Mouse (Mus musculus) cerebellum, adult 2 months (tissue): ENCODE data around the gene Cyp20a1. TPM values are rescaled to one million over a fixed set of nuclear protein-coding genes. Genes with fewer than 3 reads are reported as not detected.
A peak's percentile ranks its signal among the peaks of the same experiment; 100 is the strongest.

Experiments used
- DNase-seq, 2 experiments: peaks; one replicate each; pipeline ENCODE4 v3.0.0; 2021
- H3K27ac ChIP-seq: fragments of 200-500 bp; 2 replicates; pipeline ENCODE4 v1.5.1; 2012; ENCODE audit warnings: low read length, control low read depth, inconsistent platforms; ENCODE audit not compliant: insufficient read depth
- H3K27me3 ChIP-seq: fragments of 200-500 bp; 2 replicates; pipeline ENCODE4 v1.6.1; 2012; ENCODE audit warnings: inconsistent platforms, mild to moderate bottlenecking, low read length, moderate library complexity; ENCODE audit not compliant: control insufficient read depth, insufficient read depth
- H3K4me1 ChIP-seq: fragments of 200-500 bp; 2 replicates; pipeline ENCODE4 v1.6.1; 2011; ENCODE audit warnings: low read length; ENCODE audit not compliant: control insufficient read depth, insufficient read depth
- H3K4me3 ChIP-seq: fragments of 200-500 bp; replicated peaks from 2 replicates; pipeline ENCODE3; 2011; ENCODE audit warnings: mild to moderate bottlenecking, low read depth, low read length, control low read depth; ENCODE audit not compliant: insufficient read depth
- CTCF ChIP-seq: fragments of 200-500 bp; IDR thresholded peaks from 2 replicates; pipeline ENCODE4 v1.5.1; 2011; ENCODE audit warnings: low read depth, mild to moderate bottlenecking, control low read depth, low read length, moderate library complexity, borderline replicate concordance; ENCODE audit not compliant: insufficient read depth
- POLR2A ChIP-seq: fragments of 200-500 bp; IDR thresholded peaks from 2 replicates; pipeline ENCODE4 v1.6.1; 2011; ENCODE audit warnings: low read length, control low read depth, borderline replicate concordance; ENCODE audit not compliant: insufficient read depth
- WGBS: fragments of 180-500 bp; shearing (Covaris S2); methylation state at CpG from one replicate; pipeline ENCODE4 v1.1.7; 2018; 5-methylcytosine and 5-hydroxymethylcytosine counted together
- polyA plus RNA-seq: library from polyadenylated mRNA; depleted of rRNA; stranded (reverse); fragments of >200 nt; gene quantifications from 2 replicates; pipeline ENCODE4 v1.2.3, GENCODE M21; 2012; rRNA removed

Gene Cyp20a1
- 15.9 and 17.3 TPM in 2 replicates for polyA plus RNA-seq

DNA sequence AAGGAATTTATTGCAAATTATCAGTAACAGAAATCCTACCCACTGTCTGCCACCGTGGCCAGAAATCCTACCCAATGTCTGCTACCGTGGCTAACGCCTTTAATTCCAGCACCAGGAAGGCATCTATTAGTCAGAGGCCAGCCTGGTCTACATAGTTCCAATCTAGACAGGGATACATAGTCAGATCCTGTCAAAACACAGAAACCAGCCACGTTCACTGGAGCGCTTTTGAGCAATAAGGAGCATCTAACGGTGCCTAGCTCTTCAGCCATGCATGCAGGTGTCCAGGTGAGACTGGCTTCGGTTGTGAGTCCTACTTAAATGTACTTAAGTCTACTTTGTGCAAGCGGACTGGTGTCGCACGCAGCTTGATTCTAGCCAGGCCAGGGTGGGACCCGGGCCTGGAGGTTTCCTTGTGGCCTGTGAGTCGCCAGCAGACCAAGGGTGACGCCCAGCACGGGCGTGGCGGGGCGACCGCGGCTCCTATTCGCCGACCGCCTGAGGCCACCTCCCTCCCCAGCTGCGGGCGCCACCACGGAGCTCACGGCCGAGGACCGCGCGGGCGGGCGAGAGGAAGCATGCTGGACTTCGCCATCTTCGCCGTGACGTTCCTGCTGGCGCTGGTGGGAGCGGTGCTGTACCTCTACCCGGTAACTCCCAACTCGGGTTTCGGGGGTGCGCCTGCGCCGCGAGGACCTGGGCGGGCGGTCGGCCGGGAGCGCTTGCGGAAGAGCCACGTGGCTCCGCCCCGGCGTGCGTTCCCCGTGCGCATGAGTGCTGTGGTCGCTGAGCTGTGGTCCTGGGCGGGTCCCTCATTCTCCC is at the start of gene Cyp20a1:
TSS of gene Cyp20a1 (plus strand) at position 516 of the 822 bp plus-strand sequence.
- peak; percentile 93 to 95 for DNase-seq
- Histone ChIP-seq H3K27me3 (no peaks in the 10 kb centered on the region), H3K4me3 (peak within 1 kb of the TSS; percentile 82), H3K4me1 (no peaks in the 10 kb centered on the region), H3K27ac (peak within 1 kb of the TSS; percentile 44)
- WGBS: 2% methylated on average over 60 of the region's 60 CpGs
- TF ChIP-seq POLR2A (peak; percentile 61; the same call in 1 of the 2 replicates), CTCF (no peak)

DNA sequence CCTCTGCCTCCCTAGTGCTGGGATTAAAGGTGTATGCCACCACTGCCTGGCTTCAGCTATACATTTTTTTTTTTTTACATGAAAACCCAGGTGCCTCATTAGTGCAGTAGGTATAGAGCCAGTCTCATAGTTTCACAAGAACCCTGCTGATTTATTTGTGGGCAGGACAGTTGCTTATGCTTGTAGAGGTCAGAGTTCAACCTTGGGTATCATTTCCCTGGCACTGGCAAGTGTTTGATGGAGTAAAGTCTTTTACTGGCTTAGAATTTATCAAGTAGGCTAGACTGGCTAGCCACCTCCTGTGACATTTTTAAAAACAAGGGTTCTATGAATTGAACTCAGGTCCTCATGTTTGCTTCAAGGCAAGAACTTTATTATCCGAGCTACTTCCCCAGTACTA is 49.2 kb upstream of the Cyp20a1 start:
- no peak for DNase-seq
- WGBS: 81% methylated on average over 1 of the region's 1 CpGs
- H3K4me1 ChIP-seq: no peaks in the 10 kb centered on the region

GRCm38 (mm10) chr1:60343630-60344455 is 720 bp downstream of the Cyp20a1 start:
- Histone ChIP-seq H3K4me1 (no peaks in the 10 kb centered on the region), H3K27me3 (no peaks in the 10 kb centered on the region), H3K4me3 (peak overlapping the region; percentile 82), H3K27ac (peak overlapping the region; percentile 5; the same call in 1 of the 2 replicates)
- 5% methylated on average over 14 of the region's 14 CpGs for WGBS
- no peak for TF ChIP-seq POLR2A
- no peak for TF ChIP-seq CTCF
- DNase-seq: no peak

More for the DNA sequence above, 49.2 kb upstream of the Cyp20a1 start:
- Histone ChIP-seq H3K27ac (no peak overlapping the region), H3K27me3 (no peaks in the 10 kb centered on the region), H3K4me3 (no peak overlapping the region)
- TF ChIP-seq POLR2A (no peak), CTCF (no peak)

DNA sequence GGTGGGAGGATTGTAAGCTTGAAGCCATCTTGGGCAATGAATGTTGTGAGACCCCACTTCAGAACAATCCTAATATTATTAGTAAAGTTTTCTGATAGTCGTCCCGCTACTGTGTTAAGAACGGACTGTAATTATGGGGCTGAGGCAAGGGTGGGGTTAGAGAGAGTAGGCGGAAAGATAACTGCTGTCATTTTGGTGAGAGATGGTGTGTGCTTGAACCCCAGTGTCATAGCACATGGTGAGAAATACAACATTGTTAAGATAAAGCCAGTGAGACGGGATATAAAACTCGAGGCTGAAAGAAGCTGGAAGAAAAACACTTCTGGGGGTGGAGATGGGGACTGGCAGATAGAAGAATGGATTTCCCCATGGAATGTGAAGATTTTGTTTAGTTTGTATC is 1.5 kb downstream of the Cyp20a1 start:
- H3K4me1 ChIP-seq: no peaks in the 10 kb centered on the region
- H3K27me3 ChIP-seq: no peaks in the 10 kb centered on the region
- no peak for DNase-seq
- no peak for TF ChIP-seq POLR2A
- no peak for TF ChIP-seq CTCF
- no peak overlapping the region for H3K27ac ChIP-seq
- WGBS: 92% methylated on average over 6 of the region's 6 CpGs
- H3K4me3 ChIP-seq: no peak overlapping the region

DNA sequence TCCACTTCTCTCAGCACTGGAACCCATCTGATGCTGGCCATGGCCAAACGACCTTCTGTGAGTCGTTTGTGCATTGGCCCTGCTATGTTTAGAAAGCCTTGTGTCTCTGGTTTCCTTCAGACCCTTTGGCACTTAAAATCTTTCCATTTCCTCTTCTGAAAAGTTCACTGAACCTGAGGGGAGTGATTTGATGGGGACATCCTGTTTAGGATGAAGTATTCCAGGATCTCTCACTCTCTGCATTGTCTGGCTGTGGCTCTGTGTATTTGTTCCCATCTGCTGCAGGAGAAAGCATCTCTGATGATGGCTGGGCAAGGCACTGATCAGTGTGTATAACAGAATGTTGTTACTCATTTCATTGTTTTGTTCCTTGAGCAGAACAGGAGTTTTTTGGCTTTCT is 2.6 kb downstream of the Cyp20a1 start:
- no peaks in the 10 kb centered on the region for H3K4me1 ChIP-seq
- H3K27me3 ChIP-seq: no peaks in the 10 kb centered on the region
- DNase-seq: no peak
- 82% methylated on average over 2 of the region's 2 CpGs for WGBS
- no peak for TF ChIP-seq CTCF
- no peak for TF ChIP-seq POLR2A
- no peak overlapping the region for H3K27ac ChIP-seq
- H3K4me3 ChIP-seq: no peak overlapping the region

GRCm38 (mm10) chr1:60352786-60353185 is 9.7 kb downstream of the Cyp20a1 start:
- DNase-seq: no peak
- Histone ChIP-seq H3K27ac (no peak overlapping the region), H3K4me1 (no peaks in the 10 kb centered on the region), H3K27me3 (no peaks in the 10 kb centered on the region), H3K4me3 (no peak overlapping the region)
- TF ChIP-seq CTCF (no peak), POLR2A (no peak)
- 86% methylated on average over 5 of the region's 5 CpGs for WGBS

- no peaks in the 10 kb centered on the region for H3K4me1 ChIP-seq
- H3K27me3 ChIP-seq: no peaks in the 10 kb centered on the region
- no peak overlapping the region for H3K27ac ChIP-seq
- 97% methylated on average over 1 of the region's 1 CpGs for WGBS
- no peak for DNase-seq
- TF ChIP-seq POLR2A: no peak
- no peak for TF ChIP-seq CTCF
- H3K4me3 ChIP-seq: no peak overlapping the region
Observed at GRCm38 (mm10) chr1:60361626-60362025, 18.5 kb downstream of the Cyp20a1 start.

GRCm38 (mm10) chr1:60376556-60376955 is 33.4 kb downstream of the Cyp20a1 start:
- H3K27ac ChIP-seq: no peak overlapping the region
- H3K27me3 ChIP-seq: no peaks in the 10 kb centered on the region
- H3K4me1 ChIP-seq: no peaks in the 10 kb centered on the region
- no peak for DNase-seq
- no peak overlapping the region for H3K4me3 ChIP-seq
- TF ChIP-seq POLR2A (no peak), CTCF (no peak)
- WGBS: 94% methylated on average over 1 of the region's 1 CpGs
